Comparison of ENCODE assay signal across 22 mouse cellular contexts in genomic region chr13:35016067-35016466, GRCm38 (mm10). TPM values are rescaled to one million over a fixed set of nuclear protein-coding genes. Genes with fewer than 3 reads are reported as not detected.
DNase-seq lines count a peak whose midpoint lies in the region; ATAC-seq and TF ChIP-seq lines count a peak whose summit lies in the region.
"Had no signal": no experiment of that assay in that cellular context is flagged by ENCODE, and none has a peak within 500 bp of the region (broad histone marks: within the 10 kb centered on the region; RNA-seq: fewer than 3 reads in every experiment).

No protein-coding gene starts in this region.

- peak overlapping the region; percentile 18 for H3K27ac ChIP-seq in liver, adult 2 months (replicated peaks; ENCODE audit: insufficient read depth, low read depth, low read length)
- H3K27ac ChIP-seq in liver, embryonic 12.5 days = no peak overlapping the region
- 0 out of 2 replicates have a peak overlapping the region, but pooled peaks have one; percentile 3 for H3K27ac ChIP-seq in liver, postnatal 0 days (ENCODE audit: low read depth)
- no peak overlapping the region for H3K27ac ChIP-seq in liver, embryonic 11.5 days (ENCODE audit: low read depth, low read length)

- no peak overlapping the region for H3K4me3 ChIP-seq in liver, adult 2 months (ENCODE audit: insufficient read depth, low read depth, low read length)
- no peak overlapping the region for H3K4me3 ChIP-seq in liver, embryonic 12.5 days
- H3K4me3 ChIP-seq in liver, postnatal 0 days (ENCODE audit: low read depth, low read length) = no peak overlapping the region
- H3K4me3 ChIP-seq in liver, embryonic 11.5 days (ENCODE audit: low read depth, low read length) = no peak overlapping the region

- H3K27me3 ChIP-seq in liver, adult 2 months (ENCODE audit: control insufficient read depth, insufficient read depth, low read length) = no peaks in the 10 kb centered on the region
- no peaks in the 10 kb centered on the region for H3K27me3 ChIP-seq in liver, embryonic 12.5 days (replicated peaks)
- H3K27me3 ChIP-seq in liver, postnatal 0 days (ENCODE audit: insufficient read depth, low read length) = no peaks in the 10 kb centered on the region
- H3K27me3 ChIP-seq in liver, embryonic 11.5 days (replicated peaks; ENCODE audit: control insufficient read depth, insufficient read depth, low read length) = no peaks in the 10 kb centered on the region
- H3K27me3 ChIP-seq: CH12.LX had no signal

- peaks cover 6% of the 10 kb centered on the region; the same call in 1 of the 2 replicates for H3K79me2 ChIP-seq in liver, adult 2 months (ENCODE audit: control insufficient read depth, insufficient read depth, low read length)

- H3K4me2 ChIP-seq in liver, embryonic 12.5 days = no peak overlapping the region
- no peak overlapping the region for H3K4me2 ChIP-seq in liver, postnatal 0 days (ENCODE audit: low read depth, low read length)
- H3K4me2 ChIP-seq in liver, embryonic 11.5 days = no peak overlapping the region

- peaks cover 22% of the 10 kb centered on the region for H3K36me3 ChIP-seq in liver, adult 2 months (ENCODE audit: control insufficient read depth, insufficient read depth, low read length)
- no peaks in the 10 kb centered on the region for H3K36me3 ChIP-seq in liver, embryonic 12.5 days
- H3K36me3 ChIP-seq in liver, postnatal 0 days (replicated peaks; ENCODE audit: insufficient read depth, low read length) = no peaks in the 10 kb centered on the region
- no peaks in the 10 kb centered on the region for H3K36me3 ChIP-seq in liver, embryonic 11.5 days (ENCODE audit: control insufficient read depth, insufficient read depth, low read length)
- H3K36me3 ChIP-seq: G1E had no signal

- TF ChIP-seq EP300 in liver, postnatal 0 days (IDR thresholded peaks at IDR 0.05; ENCODE audit: low read depth) = peak; percentile 31

- WGBS in liver, adult 2 months = 28% methylated on average over 1 of the region's 1 CpGs
- 88% methylated on average over 1 of the region's 1 CpGs for WGBS in liver, embryonic 12.5 days (ENCODE audit: insufficient replicate concordance)
- WGBS in liver, postnatal 0 days (ENCODE audit: insufficient replicate concordance) = 91% methylated on average over 1 of the region's 1 CpGs
- WGBS in liver, embryonic 11.5 days = 94% methylated on average over 1 of the region's 1 CpGs

- no peak for TF ChIP-seq POLR2A in liver, adult 2 months (IDR thresholded peaks at IDR 0.05; ENCODE audit: extremely low read depth, insufficient read depth, low read length)

- H3K9me3 ChIP-seq in liver, embryonic 12.5 days (replicated peaks) = peaks cover 3% of the 10 kb centered on the region; the same call in 1 of the 2 replicates
- H3K9me3 ChIP-seq in liver, postnatal 0 days (ENCODE audit: low read length) = peaks cover 6% of the 10 kb centered on the region
- no peaks in the 10 kb centered on the region for H3K9me3 ChIP-seq in liver, embryonic 11.5 days (ENCODE audit: control insufficient read depth, low read length)

- peaks cover 27% of the 10 kb centered on the region for H3K4me1 ChIP-seq in liver, adult 2 months (ENCODE audit: control insufficient read depth, insufficient read depth, low read length)
- peaks cover 27% of the 10 kb centered on the region for H3K4me1 ChIP-seq in liver, embryonic 12.5 days
- H3K4me1 ChIP-seq in liver, postnatal 0 days (ENCODE audit: insufficient read depth) = peaks cover 11% of the 10 kb centered on the region
- H3K4me1 ChIP-seq in liver, embryonic 11.5 days (replicated peaks; ENCODE audit: control insufficient read depth, insufficient read depth, low read length) = peaks cover 4% of the 10 kb centered on the region; the same call in 1 of the 2 replicates

- H3K9ac ChIP-seq in liver, adult 2 months (ENCODE audit: low read depth, low read length) = no peak overlapping the region
- no peak overlapping the region for H3K9ac ChIP-seq in liver, embryonic 12.5 days
- H3K9ac ChIP-seq in liver, postnatal 0 days (replicated peaks) = no peak overlapping the region
- H3K9ac ChIP-seq in liver, embryonic 11.5 days (ENCODE audit: low read depth, low read length) = no peak overlapping the region

- peak; percentile 98 for DNase-seq in liver, adult 2 months (ENCODE audit: extremely low read depth, low read depth, low spot score)
- DNase-seq in liver, postnatal 0 days = no peak
- no peak for DNase-seq in liver, embryonic 11.5 days (ENCODE audit: low spot score)
- DNase-seq in fat pad, adult 2 months (ENCODE audit: extremely low read depth, low read depth, low spot score) = peak; percentile 58
- no peak for DNase-seq in yolk sac, embryonic 10.5 days (ENCODE audit: low spot score)
- DNase-seq: adrenal gland, adult 2 months; adrenal gland, adult 8-10 months; adrenal gland, postnatal 10 days; adrenal gland, postnatal 14 days; adrenal gland, postnatal 25 days; adrenal gland, postnatal 36 days; B cell, adult 2 months; cerebellum, adult 11 months; cerebellum, adult 11-12 months; cerebellum, adult 18-20 months had no signal

- ATAC-seq in liver, embryonic 12.5 days = no peak
- ATAC-seq in liver, postnatal 0 days = peak; percentile 74
- no peak for ATAC-seq in liver, embryonic 11.5 days (replicated peaks; ENCODE audit: low FRiP score)
- ATAC-seq: activated CD4-positive, CD25-positive, alpha-beta regulatory T cell, adult 4 months; CD4-positive, CD25-positive, alpha-beta regulatory T cell, adult 4 months; Patski had no signal

- no peak for TF ChIP-seq CTCF in liver, adult 2 months (IDR thresholded peaks at IDR 0.05; ENCODE audit: low read depth, low read length)
- no peak for TF ChIP-seq CTCF in liver, postnatal 0 days (IDR thresholded peaks at IDR 0.05; ENCODE audit: low read depth)

RNA-seq across cellular contexts. Expression of gene Eci2, which starts 10.8 kb away (rescaled TPM):
- total RNA-seq in liver, adult 2 months (2014; rRNA removed) = 253 and 359 TPM in 2 replicates
- polyA plus RNA-seq in liver, adult 2 months (2012; rRNA removed) = 125 and 130 TPM in 2 replicates
- polyA plus RNA-seq in liver, embryonic 12.5 days (2016; fragmentation: Nextera tagmentation; extraction: Ambion mirVana) = 54.9 and 55.3 TPM in 2 replicates
- 131 and 132 TPM in 2 replicates for polyA plus RNA-seq in liver, postnatal 0 days (2015; fragmentation: Nextera tagmentation; extraction: Ambion mirVana)
- polyA plus RNA-seq in liver, embryonic 11.5 days (2014; fragmentation: Nextera tagmentation; extraction: Ambion mirVana) = 85.9 and 93.9 TPM in 2 replicates

RNA-seq across cellular contexts. Expression of gene Eci3, which starts 52.5 kb away (rescaled TPM):
- total RNA-seq in liver, adult 2 months (2014; rRNA removed) = 2.1 and 7.0 TPM in 2 replicates
- polyA plus RNA-seq in liver, adult 2 months (2012; rRNA removed) = 2.2 and 4.6 TPM in 2 replicates
- polyA plus RNA-seq in liver, embryonic 12.5 days (2016; fragmentation: Nextera tagmentation; extraction: Ambion mirVana) = 0.17 TPM in 1 of 2 replicates, not detected in the other
- polyA plus RNA-seq in liver, postnatal 0 days (2015; fragmentation: Nextera tagmentation; extraction: Ambion mirVana) = 0.08 TPM in 1 of 2 replicates, not detected in the other
- polyA plus RNA-seq in liver, embryonic 11.5 days (2014; fragmentation: Nextera tagmentation; extraction: Ambion mirVana) = 0.32 and 0.37 TPM in 2 replicates
- total RNA-seq: CH12.LX, G1E had no signal
- polyA plus RNA-seq: C2C12, G1E had no signal

Comparison
In these comparisons a context has a peak if more than half of its experiments do, and no peak if none do; other contexts are left out.
1. DNase-seq: peak in liver, adult 2 months (single experiment) and fat pad, adult 2 months (single experiment); none in liver, postnatal 0 days (single experiment), liver, embryonic 11.5 days (single experiment) and yolk sac, embryonic 10.5 days (single experiment).
2. H3K27ac ChIP-seq: peak in liver, adult 2 months (single experiment) and liver, postnatal 0 days (single experiment); none in liver, embryonic 12.5 days (single experiment) and liver, embryonic 11.5 days (single experiment).